ENCODE assay signal across 11 mouse cellular contexts in the genomic region with DNA sequence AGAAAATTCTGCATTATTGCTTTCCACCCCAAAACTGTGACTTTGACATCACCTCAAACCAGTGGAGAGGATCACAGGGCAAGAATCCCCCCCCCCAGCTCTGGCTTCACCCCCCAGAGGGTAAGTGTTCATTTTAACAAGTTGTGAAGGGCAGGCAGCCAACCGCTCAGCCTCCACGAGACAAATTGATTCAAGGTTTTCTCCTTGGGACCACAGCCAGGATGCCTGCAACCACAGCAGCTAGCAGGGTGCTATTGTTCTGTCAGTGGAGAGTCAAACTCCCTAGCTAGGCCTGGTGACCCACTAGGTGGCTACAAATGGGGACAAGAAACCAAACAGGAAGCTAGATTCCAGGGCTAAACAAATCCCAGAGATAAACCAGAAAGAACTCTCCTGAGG.
DNase-seq lines count a peak whose midpoint lies in the region; ATAC-seq and TF ChIP-seq lines count a peak whose summit lies in the region.
"Had no signal": no experiment of that assay in that cellular context is flagged by ENCODE, and none has a peak within 500 bp of the region (broad histone marks: within the 10 kb centered on the region; RNA-seq: fewer than 3 reads in every experiment).

No protein-coding gene starts in this region.

- H3K36me3 ChIP-seq in hindbrain, embryonic 14.5 days (replicated peaks; ENCODE audit: control insufficient read depth, insufficient read depth): no peaks in the 10 kb centered on the region
- no peaks in the 10 kb centered on the region for H3K36me3 ChIP-seq in hindbrain, embryonic 11.5 days (ENCODE audit: control insufficient read depth, insufficient read depth, low read length)

- H3K4me1 ChIP-seq in hindbrain, embryonic 14.5 days (replicated peaks; ENCODE audit: control insufficient read depth, insufficient read depth, low read length): no peaks in the 10 kb centered on the region
- H3K4me1 ChIP-seq in hindbrain, embryonic 11.5 days (replicated peaks; ENCODE audit: control insufficient read depth, insufficient read depth, low read length): no peaks in the 10 kb centered on the region

- no peaks in the 10 kb centered on the region for H3K9me3 ChIP-seq in hindbrain, embryonic 14.5 days (ENCODE audit: control insufficient read depth, low read length)
- no peaks in the 10 kb centered on the region for H3K9me3 ChIP-seq in hindbrain, embryonic 11.5 days (ENCODE audit: control insufficient read depth, low read length)

- no peak overlapping the region for H3K4me2 ChIP-seq in hindbrain, embryonic 14.5 days (replicated peaks)
- H3K4me2 ChIP-seq in hindbrain, embryonic 11.5 days (replicated peaks; ENCODE audit: low read depth, low read length): no peak overlapping the region
- H3K4me2 ChIP-seq: lung, embryonic 14.5 days had no signal

- TF ChIP-seq POLR2A in brain, embryonic 14.5 days (IDR thresholded peaks at IDR 0.05; ENCODE audit: borderline replicate concordance, extremely low read depth, insufficient read depth, insufficient read length, poor library complexity, severe bottlenecking): no peak

- peak; percentile 70; the same call in 1 of the 2 replicates for ATAC-seq in hindbrain, embryonic 14.5 days (ENCODE audit: low FRiP score)
- ATAC-seq in hindbrain, embryonic 11.5 days (ENCODE audit: low FRiP score): no peak
- ATAC-seq: intestine, embryonic 16.5 days had no signal

- H3K27ac ChIP-seq in hindbrain, embryonic 14.5 days: no peak overlapping the region
- H3K27ac ChIP-seq in hindbrain, embryonic 11.5 days (ENCODE audit: low read depth, low read length): no peak overlapping the region

- no peaks in the 10 kb centered on the region for H3K27me3 ChIP-seq in hindbrain, embryonic 14.5 days (ENCODE audit: control insufficient read depth, insufficient read depth, low read length)
- H3K27me3 ChIP-seq in hindbrain, embryonic 11.5 days (ENCODE audit: control insufficient read depth, insufficient read depth, low read length): no peaks in the 10 kb centered on the region

- no peak overlapping the region for H3K9ac ChIP-seq in hindbrain, embryonic 14.5 days
- no peak overlapping the region for H3K9ac ChIP-seq in hindbrain, embryonic 11.5 days (ENCODE audit: low read depth, low read length)
- H3K9ac ChIP-seq: lung, embryonic 14.5 days had no signal

- TF ChIP-seq CTCF in brain, embryonic 14.5 days (IDR thresholded peaks at IDR 0.05; ENCODE audit: borderline replicate concordance, extremely low read depth, insufficient read depth, insufficient read length): no peak

- H3K4me3 ChIP-seq in hindbrain, embryonic 14.5 days (replicated peaks; ENCODE audit: low read length): no peak overlapping the region
- H3K4me3 ChIP-seq in hindbrain, embryonic 11.5 days (ENCODE audit: low read depth, low read length): no peak overlapping the region

- DNase-seq in hindbrain, embryonic 14.5 days (ENCODE audit: low spot score): peak; percentile 27
- no peak for DNase-seq in hindbrain, embryonic 11.5 days (ENCODE audit: low spot score)
- peak; percentile 83 for DNase-seq in ovary, adult 18-20 months (ENCODE audit: low spot score)
- DNase-seq in ovary, postnatal 10 days (ENCODE audit: low spot score): no peak
- peak; percentile 78 for DNase-seq in brain, embryonic 14.5 days (ENCODE audit: low read depth)
- peak; percentile 77 for DNase-seq in testis, postnatal 10 days (ENCODE audit: low spot score)
- DNase-seq in lung, postnatal 4 days: no peak
- DNase-seq: layer of hippocampus, postnatal 36 days; lung, embryonic 14.5 days; thymus, postnatal 36 days had no signal

- 42% methylated on average over 2 of the region's 2 CpGs for WGBS in hindbrain, embryonic 14.5 days
- 44% methylated on average over 2 of the region's 2 CpGs for WGBS in hindbrain, embryonic 11.5 days

Comparison
In these comparisons a context has a peak if more than half of its experiments do, and no peak if none do; other contexts are left out.
1. DNase-seq: peak in hindbrain, embryonic 14.5 days (single experiment), ovary, adult 18-20 months (single experiment), brain, embryonic 14.5 days (single experiment) and testis, postnatal 10 days (single experiment); none in hindbrain, embryonic 11.5 days (single experiment), ovary, postnatal 10 days (single experiment) and lung, postnatal 4 days (0 of 2).